Mouse (Mus musculus) ES-Bruce4 (cell line): ENCODE results near the gene Sqstm1.
A peak's percentile ranks its signal among the peaks of the same experiment; 100 is the strongest.

Source experiments
- CTCF ChIP-seq: IDR thresholded peaks from one replicate; pipeline ENCODE4 v1.8.1; 2011; ENCODE audit warnings: low read depth, low read length
- EP300 ChIP-seq: IDR thresholded peaks from 2 replicates; pipeline ENCODE4 v1.6.1; 2011; ENCODE audit warnings: low read depth, low read length; ENCODE audit not compliant: insufficient read depth
- POLR2A ChIP-seq: IDR thresholded peaks from one replicate; pipeline ENCODE4 v1.8.1; 2011; ENCODE audit warnings: low read length; ENCODE audit not compliant: insufficient read depth

GRCm38 (mm10) chr11:50252166-50252565, 41.5 kb upstream of the Sqstm1 start:
- TF ChIP-seq CTCF: no peak
- no peak for TF ChIP-seq POLR2A
- peak; percentile 99 for TF ChIP-seq EP300
